Mouse (Mus musculus) heart, postnatal 0 days (tissue): Measurements from ENCODE around the gene Cdkn1c.

Experiments used
- CTCF ChIP-seq: IDR thresholded peaks from 2 replicates; pipeline ENCODE4 v1.5.1; 2016; ENCODE audit warnings: antibody characterized with exemption, control low read depth, low read depth
- EP300 ChIP-seq: IDR thresholded peaks from 2 replicates; pipeline ENCODE4 v1.6.1; 2016; ENCODE audit warnings: antibody characterized with exemption, low read depth

GRCm38 (mm10) chr7:143419585-143420160 is 41.2 kb downstream of the Cdkn1c start:
- TF ChIP-seq CTCF: no peak
- no peak for TF ChIP-seq EP300
